ENCODE assay signal across 27 mouse cellular contexts in genomic region chr10:89519226-89519625, GRCm38 (mm10). TPM values are rescaled to one million over a fixed set of nuclear protein-coding genes. Genes with fewer than 3 reads are reported as not detected.
DNase-seq lines count a peak whose midpoint lies in the region; ATAC-seq and TF ChIP-seq lines count a peak whose summit lies in the region.
"Had no signal": no experiment of that assay in that cellular context is flagged by ENCODE, and none has a peak within 500 bp of the region (broad histone marks: within the 10 kb centered on the region; RNA-seq: fewer than 3 reads in every experiment).

No protein-coding gene starts in this region.

- no peak overlapping the region for H3K4me3 ChIP-seq in kidney, adult 2 months (ENCODE audit: insufficient read depth, low read depth, low read length)
- H3K4me3 ChIP-seq in intestine, postnatal 0 days (ENCODE audit: low read depth, low read length): no peak overlapping the region
- no peak overlapping the region for H3K4me3 ChIP-seq in liver, embryonic 14.5 days (ENCODE audit: insufficient read depth in 1 of 2, low read depth in 2 of 2, low read length in 2 of 2)
- H3K4me3 ChIP-seq in midbrain, embryonic 14.5 days (replicated peaks; ENCODE audit: low read depth, low read length): no peak overlapping the region
- H3K4me3 ChIP-seq in forebrain, embryonic 14.5 days (ENCODE audit: low read depth, low read length): no peak overlapping the region
- H3K4me3 ChIP-seq: embryonic facial prominence, embryonic 13.5 days; erythroblast, embryonic 14.5 days; forebrain, embryonic 13.5 days; gastrocnemius, adult 2 months; heart, embryonic 10.5 days; hindbrain, embryonic 15.5 days; left cerebral cortex, adult 2 months; limb, embryonic 10.5 days; midbrain, embryonic 10.5 days; neural tube, embryonic 15.5 days had no signal

- no peaks in the 10 kb centered on the region for H3K36me3 ChIP-seq in kidney, adult 2 months (ENCODE audit: control insufficient read depth, insufficient read depth, low read length)
- no peaks in the 10 kb centered on the region for H3K36me3 ChIP-seq in intestine, postnatal 0 days (ENCODE audit: control insufficient read depth, insufficient read depth)
- H3K36me3 ChIP-seq in liver, embryonic 14.5 days (replicated peaks; ENCODE audit: control insufficient read depth, insufficient read depth, low read depth): no peaks in the 10 kb centered on the region
- H3K36me3 ChIP-seq in midbrain, embryonic 14.5 days (ENCODE audit: control insufficient read depth, insufficient read depth, low read length): no peaks in the 10 kb centered on the region
- H3K36me3 ChIP-seq in forebrain, embryonic 14.5 days (ENCODE audit: control insufficient read depth, insufficient read depth, low read length): no peaks in the 10 kb centered on the region
- H3K36me3 ChIP-seq: embryonic facial prominence, embryonic 13.5 days; heart, embryonic 10.5 days; hindbrain, embryonic 15.5 days; limb, embryonic 10.5 days; midbrain, embryonic 10.5 days; neural tube, embryonic 15.5 days had no signal

- no peak for TF ChIP-seq EP300 in liver, embryonic 14.5 days (IDR thresholded peaks at IDR 0.05; ENCODE audit: low read depth)

- peak; percentile 77 for ATAC-seq in intestine, postnatal 0 days
- peak; percentile 47; the same call in 1 of the 2 replicates for ATAC-seq in liver, embryonic 14.5 days (ENCODE audit: insufficient read depth)
- ATAC-seq in midbrain, embryonic 14.5 days (ENCODE audit: low FRiP score, low TSS enrichment): no peak
- ATAC-seq in forebrain, embryonic 14.5 days: no peak
- ATAC-seq: activated CD4-positive, CD25-positive, alpha-beta regulatory T cell, adult 4 months; forebrain, embryonic 13.5 days had no signal

- 71% methylated on average over 4 of the region's 4 CpGs for WGBS in kidney, adult 2 months
- WGBS in intestine, postnatal 0 days: 38% methylated on average over 4 of the region's 4 CpGs
- 57% methylated on average over 4 of the region's 4 CpGs for WGBS in liver, embryonic 14.5 days (ENCODE audit: insufficient replicate concordance)
- 85% methylated on average over 4 of the region's 4 CpGs for WGBS in midbrain, embryonic 14.5 days
- WGBS in forebrain, embryonic 14.5 days: 79% methylated on average over 4 of the region's 4 CpGs

- no peak overlapping the region for H3K27ac ChIP-seq in kidney, adult 2 months (ENCODE audit: insufficient read depth, low read depth, low read length)
- peak overlapping the region; percentile 80 for H3K27ac ChIP-seq in intestine, postnatal 0 days (ENCODE audit: low read depth, low read length)
- no peak overlapping the region for H3K27ac ChIP-seq in liver, embryonic 14.5 days
- H3K27ac ChIP-seq in midbrain, embryonic 14.5 days (replicated peaks; ENCODE audit: low read depth, low read length): no peak overlapping the region
- no peak overlapping the region for H3K27ac ChIP-seq in forebrain, embryonic 14.5 days (ENCODE audit: low read depth, low read length)
- H3K27ac ChIP-seq: embryonic facial prominence, embryonic 13.5 days; forebrain, embryonic 13.5 days; gastrocnemius, adult 2 months; heart, embryonic 10.5 days; hindbrain, embryonic 15.5 days; kidney, postnatal 0 days; left cerebral cortex, adult 2 months; limb, embryonic 10.5 days; midbrain, embryonic 10.5 days; neural tube, embryonic 15.5 days had no signal

- DNase-seq in kidney, adult 2 months: peak; percentile 43
- DNase-seq in kidney, adult 9 months: no peak
- no peak for DNase-seq in liver, embryonic 14.5 days (ENCODE audit: low read depth in 3 of 3, low spot score in 3 of 3)
- no peak for DNase-seq in embryo, embryonic 10.5 days (ENCODE audit: low spot score)
- no peak for DNase-seq in midbrain, embryonic 14.5 days
- no peak for DNase-seq in forebrain, embryonic 14.5 days (ENCODE audit: low spot score)
- DNase-seq: adrenal gland, postnatal 36 days; cerebellum, adult 11-12 months; cerebellum, postnatal 10 days; embryo, embryonic 11 days; gastrocnemius, adult 2 months; lung, adult 18-20 months; lung, postnatal 10 days; right cerebral cortex, adult 18-20 months; right cerebral cortex, postnatal 4 days had no signal

- H3K27me3 ChIP-seq in kidney, adult 2 months (replicated peaks; ENCODE audit: control insufficient read depth, insufficient read depth, low read length): no peaks in the 10 kb centered on the region
- H3K27me3 ChIP-seq in intestine, postnatal 0 days (replicated peaks; ENCODE audit: control insufficient read depth, insufficient read depth, low read length): no peaks in the 10 kb centered on the region
- H3K27me3 ChIP-seq in liver, embryonic 14.5 days (ENCODE audit: control insufficient read depth, insufficient read depth, low read length): no peaks in the 10 kb centered on the region
- no peaks in the 10 kb centered on the region for H3K27me3 ChIP-seq in midbrain, embryonic 14.5 days (ENCODE audit: control insufficient read depth, insufficient read depth, low read length)
- H3K27me3 ChIP-seq in forebrain, embryonic 14.5 days (replicated peaks; ENCODE audit: control insufficient read depth, insufficient read depth, low read length): no peaks in the 10 kb centered on the region
- H3K27me3 ChIP-seq: embryonic facial prominence, embryonic 13.5 days; forebrain, embryonic 13.5 days; hindbrain, embryonic 15.5 days; neural tube, embryonic 15.5 days had no signal

- no peak for TF ChIP-seq CTCF in kidney, adult 2 months (conservative IDR thresholded peaks at IDR 0.05; ENCODE audit: insufficient read depth, insufficient read length, low read depth, low read length)
- no peak for TF ChIP-seq CTCF in intestine, postnatal 0 days (IDR thresholded peaks at IDR 0.05; ENCODE audit: low read depth)
- no peak for TF ChIP-seq CTCF in liver, embryonic 14.5 days (IDR thresholded peaks at IDR 0.05; ENCODE audit: low read depth)

- TF ChIP-seq POLR2A in kidney, adult 2 months (IDR thresholded peaks at IDR 0.05; ENCODE audit: low read depth, low read length): no peak

- H3K4me1 ChIP-seq in kidney, adult 2 months (ENCODE audit: control insufficient read depth, insufficient read depth, low read length): peaks cover 13% of the 10 kb centered on the region; the same call in 1 of the 2 replicates
- H3K4me1 ChIP-seq in intestine, postnatal 0 days (replicated peaks; ENCODE audit: control insufficient read depth, insufficient read depth, low read length): no peaks in the 10 kb centered on the region
- H3K4me1 ChIP-seq in liver, embryonic 14.5 days (replicated peaks; ENCODE audit: control insufficient read depth in 2 of 2, insufficient read depth in 2 of 2, low read length in 1 of 2): peaks cover 0 to 13% of the 10 kb centered on the region in 2 experiments; a peak in 2 of 4 replicates
- H3K4me1 ChIP-seq in midbrain, embryonic 14.5 days (ENCODE audit: control insufficient read depth, insufficient read depth, low read length): no peaks in the 10 kb centered on the region
- H3K4me1 ChIP-seq in forebrain, embryonic 14.5 days (ENCODE audit: control insufficient read depth, insufficient read depth, low read length): no peaks in the 10 kb centered on the region
- H3K4me1 ChIP-seq: embryonic facial prominence, embryonic 13.5 days; forebrain, embryonic 13.5 days; hindbrain, embryonic 15.5 days; limb, embryonic 10.5 days; neural tube, embryonic 15.5 days had no signal

- no peak overlapping the region for H3K4me2 ChIP-seq in intestine, postnatal 0 days (replicated peaks; ENCODE audit: low read depth)
- H3K4me2 ChIP-seq in liver, embryonic 14.5 days (ENCODE audit: low read depth): no peak overlapping the region
- no peak overlapping the region for H3K4me2 ChIP-seq in midbrain, embryonic 14.5 days (ENCODE audit: low read length)
- no peak overlapping the region for H3K4me2 ChIP-seq in forebrain, embryonic 14.5 days (ENCODE audit: low read length)
- H3K4me2 ChIP-seq: embryonic facial prominence, embryonic 13.5 days; forebrain, embryonic 13.5 days; hindbrain, embryonic 15.5 days; neural tube, embryonic 15.5 days had no signal

- no peaks in the 10 kb centered on the region for H3K9me3 ChIP-seq in intestine, postnatal 0 days (ENCODE audit: control insufficient read depth)
- no peaks in the 10 kb centered on the region for H3K9me3 ChIP-seq in liver, embryonic 14.5 days (ENCODE audit: control insufficient read depth, low read length)
- no peaks in the 10 kb centered on the region for H3K9me3 ChIP-seq in midbrain, embryonic 14.5 days (ENCODE audit: control insufficient read depth, low read length)
- H3K9me3 ChIP-seq in forebrain, embryonic 14.5 days (replicated peaks; ENCODE audit: control insufficient read depth, low read length): no peaks in the 10 kb centered on the region
- H3K9me3 ChIP-seq: embryonic facial prominence, embryonic 13.5 days; forebrain, embryonic 13.5 days; heart, embryonic 10.5 days; hindbrain, embryonic 15.5 days; limb, embryonic 10.5 days; midbrain, embryonic 10.5 days; neural tube, embryonic 15.5 days had no signal

- H3K9ac ChIP-seq in intestine, postnatal 0 days (ENCODE audit: low read depth, low read length): no peak overlapping the region
- no peak overlapping the region for H3K9ac ChIP-seq in liver, embryonic 14.5 days (replicated peaks)
- no peak overlapping the region for H3K9ac ChIP-seq in midbrain, embryonic 14.5 days (replicated peaks; ENCODE audit: low read length)
- H3K9ac ChIP-seq in forebrain, embryonic 14.5 days (ENCODE audit: low read length): no peak overlapping the region
- H3K9ac ChIP-seq: embryonic facial prominence, embryonic 13.5 days; forebrain, embryonic 13.5 days; hindbrain, embryonic 15.5 days; neural tube, embryonic 15.5 days had no signal

RNA-seq across cellular contexts. Expression of gene Nr1h4, which starts 14.2 kb away (rescaled TPM):
- polyA plus RNA-seq in kidney, adult 2 months (2012; rRNA removed): 49.6 and 59.2 TPM in 2 replicates
- 117 and 139 TPM in 2 replicates for polyA plus RNA-seq in intestine, postnatal 0 days (2015; fragmentation: Nextera tagmentation; extraction: Ambion mirVana)
- polyA plus RNA-seq in liver, embryonic 14.5 days (2012; rRNA removed): 1.9 and 2.9 TPM in 2 replicates
- 3.3 and 3.9 TPM in 2 replicates for polyA plus RNA-seq in liver, embryonic 14.5 days (2014; fragmentation: Nextera tagmentation; extraction: Ambion mirVana)
- not detected in 2 replicates for polyA plus RNA-seq in midbrain, embryonic 14.5 days (2014; fragmentation: Nextera tagmentation; extraction: Ambion mirVana)
- polyA plus RNA-seq in forebrain, embryonic 14.5 days (2014; fragmentation: Nextera tagmentation; extraction: Ambion mirVana): 0.14 and 0.17 TPM in 2 replicates
- polyA plus RNA-seq: activated CD4-positive, CD25-positive, alpha-beta regulatory T cell, adult 4 months; embryonic facial prominence, embryonic 13.5 days; erythroblast, embryonic 14.5 days; hindbrain, embryonic 15.5 days; limb, embryonic 10.5 days; neural tube, embryonic 15.5 days had no signal

Comparison
In these comparisons a context has a peak if more than half of its experiments do, and no peak if none do; other contexts are left out.
1. ATAC-seq: peak in intestine, postnatal 0 days (single experiment) and liver, embryonic 14.5 days (single experiment); none in midbrain, embryonic 14.5 days (single experiment) and forebrain, embryonic 14.5 days (single experiment).
2. RNA of gene Nr1h4, which starts 14.2 kb away (polyA plus RNA-seq): 117 to 139 TPM in intestine, postnatal 0 days and 49.6 to 59.2 TPM in kidney, adult 2 months; 1.9 to 3.9 TPM in liver, embryonic 14.5 days, 0.14 to 0.17 TPM in forebrain, embryonic 14.5 days and not detected in midbrain, embryonic 14.5 days; every median in the first group is over 10 times any median in the second.